Mouse (Mus musculus) kidney, embryonic 16.5 days (tissue): ENCODE measurements around the gene Iqcf6. TPM values are rescaled to one million over a fixed set of nuclear protein-coding genes. Genes with fewer than 3 reads are reported as not detected.

Experiments
- ATAC-seq: fragments of 200-750 bp; cut with Nextera tagmentation; 2 replicates; pipeline ENCODE4 v1.8.0; 2017; ENCODE audit warnings: moderate TSS enrichment; ENCODE audit not compliant: low FRiP score, low TSS enrichment
- H3K27ac ChIP-seq: fragments of 300-500 bp; sonication (generic); 2 replicates; pipeline ENCODE4 v1.5.1; 2014; ENCODE audit warnings: low read length
- H3K27me3 ChIP-seq: fragments of 300-500 bp; sonication (generic); 2 replicates; pipeline ENCODE4 v1.6.1; 2014; ENCODE audit warnings: low read length, control low read depth, mixed read lengths; ENCODE audit not compliant: insufficient read depth
- H3K36me3 ChIP-seq: fragments of 300-500 bp; sonication (generic); 2 replicates; pipeline ENCODE4 v1.6.1; 2014; ENCODE audit warnings: low read length, control low read depth, mixed read lengths; ENCODE audit not compliant: insufficient read depth
- H3K4me1 ChIP-seq: fragments of 300-500 bp; sonication (generic); 2 replicates; pipeline ENCODE4 v1.6.1; 2014; ENCODE audit warnings: low read length, control low read depth, mixed read lengths; ENCODE audit not compliant: insufficient read depth
- H3K4me2 ChIP-seq: fragments of 300-500 bp; sonication (generic); replicated peaks from 2 replicates; pipeline ENCODE4 v1.6.1; 2014; ENCODE audit warnings: low read depth, low read length
- H3K4me3 ChIP-seq: fragments of 300-500 bp; sonication (generic); 2 replicates; pipeline ENCODE4 v1.5.1; 2014; ENCODE audit warnings: mild to moderate bottlenecking, low read length
- H3K9ac ChIP-seq: fragments of 300-500 bp; sonication (generic); replicated peaks from 2 replicates; pipeline ENCODE4 v1.6.1; 2014; ENCODE audit warnings: low read length
- H3K9me3 ChIP-seq: fragments of 300-500 bp; sonication (generic); 2 replicates; pipeline ENCODE4 v1.6.1; 2016; ENCODE audit warnings: low read length, control low read depth
- WGBS: fragments of 180-500 bp; shearing (Covaris S2); extraction: QIAGEN DNeasy Blood & Tissue Kit; methylation state at CpG from one replicate; pipeline ENCODE4 v1.1.7; 2014; 5-methylcytosine and 5-hydroxymethylcytosine counted together
- polyA plus RNA-seq: library from polyadenylated mRNA; unstranded; fragments of >200 nt; fragmentation: Nextera tagmentation; extraction: Ambion mirVana; gene quantifications from 2 replicates; pipeline ENCODE4 v1.2.1, GENCODE M21; 2015

Gene Iqcf6
- polyA plus RNA-seq, 1 experiment from 2014 or later, result not detected

GRCm38 (mm10) chr9:106673860-106674259 lies 47.5 kb downstream of the Iqcf6 start:
- Histone ChIP-seq H3K27ac (no peak overlapping the region), H3K4me1 (no peaks in the 10 kb centered on the region), H3K36me3 (peaks cover 16% of the 10 kb centered on the region), H3K9ac (no peak overlapping the region), H3K4me2 (no peak overlapping the region), H3K27me3 (no peaks in the 10 kb centered on the region), H3K4me3 (no peak overlapping the region), H3K9me3 (no peaks in the 10 kb centered on the region)
- 78% methylated on average over 2 of the region's 2 CpGs for WGBS
- ATAC-seq, result no peak

GRCm38 (mm10) chr9:106675480-106675879 lies 49.1 kb downstream of the Iqcf6 start:
- no peaks in the 10 kb centered on the region for H3K9me3 ChIP-seq
- no peak overlapping the region for H3K9ac ChIP-seq
- WGBS, result 0% methylated on average over 1 of the region's 1 CpGs
- peak; percentile 85 for ATAC-seq
- no peak overlapping the region for H3K4me2 ChIP-seq
- H3K36me3 ChIP-seq, result peaks cover 12% of the 10 kb centered on the region
- H3K27me3 ChIP-seq, result no peaks in the 10 kb centered on the region
- H3K4me1 ChIP-seq, result no peaks in the 10 kb centered on the region
- no peak overlapping the region for H3K27ac ChIP-seq
- H3K4me3 ChIP-seq, result no peak overlapping the region

DNA sequence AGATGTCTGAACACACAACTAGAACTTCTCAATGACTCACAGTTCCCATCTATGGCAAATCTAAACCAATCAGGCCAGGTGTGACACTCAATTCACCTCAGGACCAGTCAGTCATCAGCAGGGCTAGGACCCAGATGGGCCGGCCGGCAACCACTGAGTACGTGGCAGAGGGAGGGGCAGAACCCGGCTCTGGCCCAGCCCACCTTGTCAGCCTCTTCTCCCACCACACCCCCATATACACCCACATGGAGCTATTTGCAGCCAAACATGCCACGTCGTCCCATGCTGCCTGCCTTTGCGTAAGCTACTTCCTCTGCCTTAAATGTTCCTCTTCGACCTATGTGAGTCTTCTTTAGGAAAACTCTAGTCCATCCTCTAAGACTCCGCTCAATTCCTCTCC lies 49.6 kb downstream of the Iqcf6 start:
- Histone ChIP-seq H3K4me3 (no peak overlapping the region), H3K9ac (no peak overlapping the region), H3K4me2 (no peak overlapping the region), H3K9me3 (no peaks in the 10 kb centered on the region), H3K27me3 (no peaks in the 10 kb centered on the region), H3K36me3 (peaks cover 17% of the 10 kb centered on the region), H3K27ac (no peak overlapping the region), H3K4me1 (no peaks in the 10 kb centered on the region)
- peak; percentile 47; the same call in 1 of the 2 replicates for ATAC-seq
- 84% methylated on average over 8 of the region's 9 CpGs for WGBS

DNA sequence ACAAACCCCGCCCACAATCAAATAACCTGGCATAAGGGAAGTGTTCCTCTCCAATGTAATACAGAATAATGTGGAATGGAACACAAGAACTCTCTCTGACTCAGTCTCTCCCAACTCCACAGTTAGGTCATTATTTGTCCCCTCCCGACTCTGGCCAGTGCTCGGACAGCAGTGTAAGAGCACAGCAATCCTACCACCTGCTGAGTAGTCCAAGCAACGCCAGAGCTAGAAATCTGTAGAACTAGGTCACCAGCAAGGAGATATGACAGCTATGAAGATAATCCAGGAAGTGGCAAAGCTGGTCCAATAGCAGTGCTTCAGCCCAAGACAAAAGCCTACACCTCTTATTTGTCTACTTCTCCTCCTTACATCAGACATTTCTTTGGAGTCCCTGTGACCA lies 50.2 kb downstream of the Iqcf6 start:
- Histone ChIP-seq H3K4me2 (no peak overlapping the region), H3K27me3 (no peaks in the 10 kb centered on the region), H3K9ac (no peak overlapping the region), H3K4me1 (no peaks in the 10 kb centered on the region), H3K9me3 (no peaks in the 10 kb centered on the region), H3K36me3 (peaks cover 17% of the 10 kb centered on the region), H3K4me3 (no peak overlapping the region), H3K27ac (no peak overlapping the region)
- ATAC-seq, result no peak
- 87% methylated on average over 4 of the region's 4 CpGs for WGBS

Other genes with a start within 250 kb of the Iqcf6 start
- 947 and 1,016 TPM in 2 replicates for gene Rpl29, start 197.1 kb upstream of the Iqcf6 start, polyA plus RNA-seq
- gene Acy1, start 188.3 kb upstream of the Iqcf6 start, polyA plus RNA-seq, result 59.1 and 62.4 TPM in 2 replicates
- gene Abhd14b, start 179.1 kb upstream of the Iqcf6 start, polyA plus RNA-seq, result 45.5 and 48.3 TPM in 2 replicates
- gene Abhd14a, start 178.9 kb upstream of the Iqcf6 start, polyA plus RNA-seq, result 68.8 and 70.3 TPM in 2 replicates
- gene Pcbp4, start 173.3 kb upstream of the Iqcf6 start, polyA plus RNA-seq, result 119 and 136 TPM in 2 replicates
- gene Gpr62, start 160.6 kb upstream of the Iqcf6 start, polyA plus RNA-seq, result 0.31 and 0.41 TPM in 2 replicates
- gene Rrp9, start 150.6 kb upstream of the Iqcf6 start, polyA plus RNA-seq, result 56.2 and 59.5 TPM in 2 replicates
- gene Parp3, start 149.6 kb upstream of the Iqcf6 start, polyA plus RNA-seq, result 3.3 and 3.5 TPM in 2 replicates
- not detected in 2 replicates for gene Iqcf1, start 126.6 kb upstream of the Iqcf6 start, polyA plus RNA-seq
- gene Iqcf5, start 112.0 kb upstream of the Iqcf6 start, polyA plus RNA-seq, result not detected in 2 replicates
- not detected in 2 replicates for gene Iqcf3, start 65.0 kb upstream of the Iqcf6 start, polyA plus RNA-seq
- not detected in 2 replicates for gene Iqcf4, start 55.6 kb upstream of the Iqcf6 start, polyA plus RNA-seq
- gene Grm2, start 29.5 kb downstream of the Iqcf6 start, polyA plus RNA-seq, result not detected in 2 replicates
- 84.1 and 88.0 TPM in 2 replicates for gene Tex264, start 59.3 kb downstream of the Iqcf6 start, polyA plus RNA-seq
- gene Rad54l2, start 162.6 kb downstream of the Iqcf6 start, polyA plus RNA-seq, result 6.7 and 7.2 TPM in 2 replicates
- gene Dcaf1, start 195.3 kb downstream of the Iqcf6 start, polyA plus RNA-seq, result 25.5 and 31.4 TPM in 2 replicates